Mouse (Mus musculus) natural killer cell, adult 2 months (primary cell): Measurements from ENCODE around the gene Lrrc36.

Experiments used
- DNase-seq, 2 experiments: peaks; one replicate each; pipeline ENCODE4 v3.0.0; 2022; ENCODE audit warnings: low spot score in 2 of 2

Lrrc36 gene

GRCm38 (mm10) chr8:105466700-105467291 lies 53.4 kb downstream of the Lrrc36 start:
- no peak for DNase-seq

DNA sequence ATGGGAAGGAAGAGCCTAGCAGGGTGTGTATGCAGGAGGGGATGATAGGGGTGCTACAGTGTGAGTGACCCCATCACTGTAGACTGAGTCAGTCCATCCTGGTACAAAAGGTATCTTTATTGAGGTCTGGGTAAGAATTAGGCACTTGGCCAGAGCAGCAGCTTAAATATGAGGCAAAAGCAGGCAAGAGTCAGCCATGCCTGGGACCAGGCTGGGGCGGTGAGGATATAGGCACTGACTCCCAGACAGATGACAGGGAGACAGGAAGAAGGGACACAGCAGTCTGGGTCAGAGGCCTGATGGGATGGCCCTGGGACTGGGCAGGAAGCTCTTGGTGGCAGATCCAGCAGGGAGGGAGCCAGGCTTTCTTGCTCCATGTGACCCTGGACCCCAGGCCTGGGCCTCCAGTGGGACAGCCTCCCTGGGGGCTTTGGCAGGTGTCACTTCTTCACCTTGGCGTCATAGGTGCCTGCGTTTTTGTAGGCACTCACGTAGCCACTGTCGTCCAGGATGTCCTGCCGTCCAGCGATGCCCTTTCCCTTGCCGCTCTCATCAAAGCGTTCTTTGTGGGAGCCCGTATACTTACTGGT lies 54.1 kb downstream of the Lrrc36 start:
- no peak for DNase-seq

- DNase-seq, result no peak
Observed at GRCm38 (mm10) chr8:105468002-105468720, 54.8 kb downstream of the Lrrc36 start.

DNA sequence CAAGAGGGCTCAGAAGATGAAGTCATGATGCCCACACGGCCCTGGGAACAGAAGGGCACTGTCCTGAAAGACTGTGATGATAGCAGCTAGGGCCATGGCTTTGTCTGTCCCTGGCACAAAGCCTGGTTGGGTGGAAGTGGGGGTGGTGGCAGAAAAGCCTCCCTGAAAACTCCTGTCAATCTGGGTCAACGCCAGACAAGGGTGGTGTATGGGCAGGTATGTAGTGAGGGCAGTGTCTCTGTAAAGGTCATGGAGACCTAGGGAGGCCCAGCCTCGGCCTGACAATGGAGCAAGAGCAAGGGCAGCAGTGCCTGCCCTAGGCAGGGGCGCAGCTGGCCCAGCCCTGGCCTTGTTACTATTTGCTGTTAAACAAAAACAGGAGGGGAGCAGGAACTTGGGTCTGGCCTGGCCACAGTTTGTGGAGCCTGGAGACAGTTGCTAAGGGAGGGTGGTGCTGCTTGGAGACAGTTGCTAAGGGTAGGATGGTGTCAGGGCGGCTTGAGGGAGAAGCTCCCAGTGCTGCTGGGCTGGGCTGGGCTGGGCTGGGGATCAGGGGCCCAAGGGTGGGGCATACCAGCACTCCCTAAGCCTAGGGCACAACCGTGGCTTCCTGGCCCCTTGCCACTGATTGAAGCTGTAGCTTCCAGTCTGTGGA lies 55.8 kb downstream of the Lrrc36 start:
- DNase-seq, result no peak

DNA sequence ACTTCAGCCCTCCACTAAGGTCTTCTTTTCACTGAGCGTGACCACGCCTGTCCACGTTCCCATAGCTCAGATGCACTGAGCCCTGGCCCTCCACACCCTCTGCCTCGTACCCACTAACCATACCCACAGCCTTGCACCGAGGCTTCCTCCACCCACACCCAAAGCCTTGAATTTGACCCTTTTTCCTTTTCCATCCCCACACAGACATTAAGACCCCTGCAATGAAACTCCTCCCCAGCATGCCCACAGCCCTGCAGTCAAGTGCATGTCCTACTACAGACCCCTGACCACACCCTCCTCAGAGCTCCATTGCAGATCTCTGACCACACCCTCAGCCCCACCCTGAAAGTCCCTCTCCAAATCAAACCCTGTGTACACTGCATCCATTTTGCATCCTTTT lies 56.4 kb downstream of the Lrrc36 start:
- DNase-seq, result no peak

- no peak for DNase-seq
Observed at GRCm38 (mm10) chr8:105470262-105470661, 56.9 kb downstream of the Lrrc36 start.

DNA sequence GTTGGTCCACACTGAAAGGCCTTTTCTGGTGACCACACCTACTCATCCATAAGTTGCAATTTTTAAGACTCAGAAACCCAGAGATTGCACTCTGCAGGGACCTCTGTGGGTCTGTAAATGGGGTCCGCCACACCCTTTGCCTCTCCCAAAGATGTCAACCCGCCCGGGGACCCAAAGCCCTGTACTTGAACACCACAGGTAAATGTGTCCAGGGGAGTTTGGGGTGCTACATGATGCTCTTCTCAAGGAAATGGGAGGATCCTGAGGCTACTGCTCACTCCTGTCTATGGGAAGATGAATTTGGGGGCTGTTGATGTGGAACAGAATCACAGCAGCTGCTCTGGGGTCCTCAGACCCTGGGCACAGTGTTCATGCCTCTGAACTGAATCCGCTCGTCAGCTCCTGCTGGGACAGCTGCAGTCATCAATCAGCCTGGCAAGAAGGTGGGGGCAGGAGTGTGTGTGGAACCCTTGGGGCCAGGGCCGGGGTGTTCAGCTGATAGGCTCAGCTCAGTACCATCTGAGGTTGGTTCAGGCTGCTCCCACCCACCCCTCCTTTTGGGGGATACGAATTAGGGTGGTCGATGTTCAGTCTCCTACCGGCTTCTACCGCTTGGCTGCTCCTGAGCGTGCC lies 57.4 kb downstream of the Lrrc36 start:
- DNase-seq, result no peak

DNA sequence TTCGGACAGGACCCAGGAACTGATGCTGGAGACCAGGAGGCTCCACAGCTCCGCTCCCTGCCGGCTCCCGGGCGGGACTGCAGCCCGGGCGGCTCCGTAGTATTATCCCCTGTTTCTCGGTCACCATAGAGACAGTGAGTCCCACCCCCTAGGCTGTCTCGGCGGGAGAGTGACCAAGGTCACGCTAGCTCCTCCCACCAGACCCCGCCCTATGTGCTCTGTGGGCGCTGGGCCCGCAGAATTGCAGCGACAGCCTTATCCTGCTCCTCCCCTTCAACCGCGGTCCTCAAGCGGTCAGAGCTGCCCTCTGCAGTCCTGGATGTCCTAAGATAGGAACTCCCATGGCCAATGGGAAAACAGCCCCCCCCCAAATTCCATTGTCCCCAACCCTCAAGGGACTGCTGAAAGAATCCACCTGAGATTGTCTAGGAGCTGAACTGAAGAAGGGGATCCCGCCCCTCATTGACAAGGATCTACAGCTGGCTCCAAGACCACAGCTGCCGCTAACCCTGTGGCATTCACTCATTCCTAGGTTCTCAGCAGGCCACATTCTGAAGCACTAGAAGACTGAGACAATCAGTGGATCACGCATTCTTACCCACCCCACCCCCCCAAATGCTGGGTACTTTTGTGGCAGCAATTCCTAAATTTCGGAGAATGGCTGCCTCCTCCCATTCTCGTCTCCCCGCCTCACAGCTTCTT lies 58.1 kb downstream of the Lrrc36 start, which contains the start of gene Tppp3:
Gene Tppp3, minus strand, starts transcription at position 213 of the 702 bp plus-strand sequence.
- peak; percentile 47 to 62 for DNase-seq

- DNase-seq, result no peak
Observed at GRCm38 (mm10) chr8:105472414-105472932, 59.1 kb downstream of the Lrrc36 start.

DNA sequence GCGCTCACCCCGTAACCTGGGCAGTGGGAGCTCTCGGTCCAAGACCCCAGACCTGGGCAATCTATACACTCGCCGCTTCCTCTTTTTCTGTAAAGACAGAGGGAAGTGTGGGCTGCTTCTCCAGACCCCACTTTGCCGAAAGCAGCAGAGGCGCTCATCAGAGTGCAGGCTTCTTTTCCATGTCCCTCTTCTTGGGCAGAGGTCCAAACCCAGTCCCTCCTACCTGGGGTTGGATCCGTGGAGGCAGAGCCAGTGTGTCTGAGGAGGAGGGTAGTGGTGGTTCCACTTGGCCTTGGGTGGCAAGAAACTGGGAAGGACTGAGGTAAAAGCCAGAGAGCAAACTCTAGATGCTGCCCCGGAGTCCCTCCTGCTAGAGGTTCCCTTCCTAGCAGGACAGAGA lies 59.6 kb downstream of the Lrrc36 start:
- no peak for DNase-seq

DNA sequence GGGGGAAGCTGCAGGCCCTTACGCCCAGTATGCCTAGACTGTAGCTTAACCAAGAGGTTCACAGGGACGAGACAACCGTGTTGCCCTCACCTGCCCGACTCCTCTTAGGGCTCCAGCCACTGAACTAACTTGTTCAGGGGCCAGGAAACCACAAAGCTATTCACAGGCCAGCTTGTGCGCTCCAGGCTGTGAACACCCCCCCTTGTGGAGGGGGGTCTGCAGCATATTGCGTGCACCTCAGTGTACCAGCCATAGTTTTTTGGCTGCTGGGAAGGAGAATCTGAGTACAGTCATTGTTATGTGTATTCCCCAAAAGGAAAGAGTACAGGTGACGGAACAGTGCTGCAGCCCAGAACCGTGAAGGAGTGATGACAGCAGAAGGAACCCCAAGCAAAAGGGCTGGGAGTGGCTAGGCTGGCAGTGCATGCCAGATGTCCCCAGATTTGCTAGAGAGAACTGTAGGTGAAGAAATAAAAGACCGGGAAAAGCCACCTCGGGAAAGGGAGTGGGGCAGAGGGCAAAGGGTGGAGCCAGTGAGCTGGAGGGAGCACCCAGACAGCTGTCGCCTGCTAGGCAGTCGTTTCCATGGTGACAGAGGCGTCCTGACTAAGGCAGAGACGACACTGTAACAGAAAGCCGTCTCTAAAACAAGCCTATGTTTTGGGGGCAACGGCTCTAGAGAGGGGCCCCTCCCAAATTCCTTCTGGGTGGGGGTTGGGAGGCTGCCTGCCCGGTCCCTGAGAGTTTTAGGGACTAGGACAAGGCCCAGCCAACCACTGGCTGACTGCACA lies 60.6 kb downstream of the Lrrc36 start:
- no peak for DNase-seq

DNA sequence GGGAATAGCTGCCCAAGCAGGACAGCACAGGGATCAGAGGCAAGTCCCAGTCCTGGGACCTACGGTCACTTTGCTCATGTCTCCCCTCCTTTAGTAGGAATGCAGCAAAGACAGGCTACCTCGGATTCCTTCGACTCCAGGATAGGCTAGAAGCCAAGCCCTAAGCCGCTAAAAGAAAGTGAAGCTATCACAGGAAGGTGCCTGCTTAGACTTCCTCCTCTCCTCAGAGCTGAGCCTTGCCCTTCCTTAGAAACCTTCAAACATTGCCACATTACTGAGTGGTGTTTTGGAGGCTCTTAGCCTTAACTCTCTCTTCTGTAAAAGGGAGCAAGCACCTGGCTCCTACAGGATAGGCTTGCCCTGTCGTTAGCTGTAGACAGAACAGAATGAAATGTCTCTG lies 61.3 kb downstream of the Lrrc36 start:
- no peak for DNase-seq

DNA sequence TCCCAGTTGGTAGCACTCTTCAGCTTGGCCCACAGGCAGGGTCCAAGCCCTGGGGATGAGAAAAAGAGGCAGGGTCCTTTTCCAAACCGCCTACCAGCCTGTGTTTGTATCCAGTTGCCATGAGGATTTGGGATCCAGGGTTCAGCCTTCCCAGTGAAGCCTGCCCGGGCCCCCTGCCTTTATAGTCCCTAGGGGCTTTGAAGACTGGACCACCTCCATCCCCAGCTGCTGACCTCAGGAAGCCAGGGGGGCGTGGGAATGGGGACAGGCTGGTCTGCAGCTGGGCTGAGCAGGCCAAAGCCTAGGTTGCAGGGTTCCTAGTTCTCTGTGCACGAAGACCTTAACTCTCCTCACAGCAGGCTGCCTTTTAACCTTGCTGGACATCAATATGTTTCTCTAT lies 61.9 kb downstream of the Lrrc36 start:
- DNase-seq, result no peak

- no peak for DNase-seq
Observed at GRCm38 (mm10) chr8:105475742-105476141, 62.4 kb downstream of the Lrrc36 start.

GRCm38 (mm10) chr8:105476161-105476560 lies 62.8 kb downstream of the Lrrc36 start:
- no peak for DNase-seq

DNA sequence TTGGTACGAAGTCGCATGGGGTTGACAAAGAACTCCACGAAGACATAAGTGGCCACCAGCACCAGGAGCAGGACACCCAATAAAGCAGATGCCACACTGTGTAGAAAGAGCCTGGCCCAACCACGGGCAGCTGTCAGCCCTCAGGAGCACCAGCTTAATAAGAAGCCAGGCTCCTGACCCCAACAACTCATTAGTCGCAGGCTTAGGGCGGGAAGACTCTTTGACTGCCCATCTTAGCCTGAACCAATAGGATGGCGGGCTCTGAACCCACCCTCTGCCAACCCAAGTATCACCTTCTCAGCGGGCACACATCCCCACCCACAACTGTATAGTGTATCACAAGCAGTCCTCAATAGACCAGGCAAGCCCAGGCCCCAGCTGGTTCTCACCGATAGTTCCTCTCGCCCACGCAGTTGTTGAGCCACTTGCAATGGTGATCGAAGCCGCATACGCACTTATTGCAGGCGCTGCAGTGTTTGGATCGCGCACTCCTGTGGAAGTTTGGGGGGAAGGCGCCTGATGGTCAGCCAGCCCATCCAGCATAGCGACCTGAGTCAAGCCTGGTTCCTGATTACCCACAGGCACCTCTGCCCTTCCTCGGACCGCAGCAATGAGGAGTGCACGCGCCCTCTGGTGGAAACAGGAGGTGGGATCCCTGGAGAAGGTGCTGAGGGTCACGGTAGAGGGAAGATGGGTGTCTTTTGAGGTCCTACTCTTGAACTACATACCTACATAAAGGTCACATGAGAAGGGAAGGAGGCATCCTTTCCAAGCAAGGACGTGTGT lies 63.5 kb downstream of the Lrrc36 start:
- DNase-seq, result peak in 1 of 2 experiments; percentile 9

DNA sequence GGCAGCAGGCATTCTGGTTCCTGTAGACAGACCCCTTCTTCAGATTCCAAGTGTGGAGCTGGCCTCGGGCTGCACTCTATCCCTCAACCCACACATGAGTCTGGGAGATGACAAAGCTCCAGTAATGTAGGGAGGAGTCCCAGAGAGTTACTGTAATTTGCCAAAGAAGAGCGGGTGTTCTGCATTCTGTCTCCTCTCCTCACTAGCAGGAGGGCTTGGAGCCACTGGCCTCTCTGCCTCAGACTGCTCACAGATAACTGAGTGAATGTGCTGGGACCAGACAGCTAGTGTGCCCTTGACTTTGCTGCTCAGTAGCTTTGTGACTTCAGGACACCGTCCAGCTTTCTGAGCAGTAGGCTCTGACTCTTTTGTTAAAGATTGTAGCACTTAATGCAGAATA lies 64.4 kb downstream of the Lrrc36 start:
- DNase-seq, result no peak

DNA sequence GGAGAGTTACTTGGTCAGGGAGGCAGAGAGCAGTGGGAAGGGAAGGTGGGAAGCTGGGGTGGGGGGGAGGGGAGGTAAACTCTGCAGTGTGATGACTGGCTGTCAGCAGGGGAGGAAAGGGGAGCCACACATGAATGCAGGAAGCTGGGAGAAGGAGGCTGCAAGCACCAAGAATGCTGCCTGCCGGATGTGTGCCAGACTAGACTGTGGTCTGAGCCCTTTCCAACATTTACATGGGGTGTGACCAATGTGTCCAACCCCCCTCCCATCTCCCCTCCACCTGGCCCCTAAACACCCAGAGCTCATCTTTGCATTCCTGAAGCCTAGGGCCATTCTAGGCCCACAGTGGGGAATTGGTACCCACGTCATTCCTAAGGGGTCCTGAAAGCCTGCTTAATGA lies 67.6 kb downstream of the Lrrc36 start:
- DNase-seq, result no peak

DNA sequence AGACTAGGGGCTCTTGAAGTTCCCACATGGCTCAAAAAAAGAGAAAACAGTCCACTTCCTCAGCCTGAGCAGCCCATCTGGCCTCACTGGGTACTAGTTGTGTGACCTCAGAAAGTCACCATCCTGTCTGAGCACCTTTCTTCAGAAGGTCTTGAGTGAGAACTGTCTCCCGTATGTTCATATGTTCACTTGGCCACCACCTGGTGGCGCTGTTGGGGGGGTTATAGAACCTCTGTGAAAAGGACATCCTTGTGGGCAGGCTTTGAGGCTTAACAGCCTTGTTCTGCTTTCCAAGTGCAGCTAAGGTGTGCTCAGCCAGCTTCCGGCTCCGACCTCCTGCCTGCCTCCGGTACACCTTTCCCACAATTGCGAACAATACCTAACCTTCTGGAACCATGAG lies 68.1 kb downstream of the Lrrc36 start:
- DNase-seq, result peak in 1 of 2 experiments; percentile 31

DNA sequence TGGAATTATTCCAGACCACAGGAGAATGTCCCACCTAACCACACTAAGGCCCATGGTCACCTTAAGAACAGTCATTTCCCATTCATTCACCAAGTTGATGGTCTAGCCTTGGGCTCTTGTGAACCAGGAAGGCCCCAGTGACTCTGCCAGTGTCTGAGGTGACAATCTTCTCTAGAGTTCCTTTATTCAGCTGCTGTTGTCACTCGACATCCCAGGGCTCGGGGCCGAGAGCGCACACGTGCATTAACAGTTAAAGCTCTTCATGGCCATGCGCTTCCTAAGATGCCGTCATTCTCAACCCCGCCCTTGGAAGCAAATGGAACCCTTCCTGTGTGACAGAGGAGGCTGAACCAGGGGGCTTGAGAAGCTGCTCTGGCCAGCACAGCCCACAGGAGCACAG lies 68.8 kb downstream of the Lrrc36 start:
- DNase-seq, result no peak
